Mouse (Mus musculus): ENCODE measurements around the gene Fcmr.

Gene Fcmr

DNA sequence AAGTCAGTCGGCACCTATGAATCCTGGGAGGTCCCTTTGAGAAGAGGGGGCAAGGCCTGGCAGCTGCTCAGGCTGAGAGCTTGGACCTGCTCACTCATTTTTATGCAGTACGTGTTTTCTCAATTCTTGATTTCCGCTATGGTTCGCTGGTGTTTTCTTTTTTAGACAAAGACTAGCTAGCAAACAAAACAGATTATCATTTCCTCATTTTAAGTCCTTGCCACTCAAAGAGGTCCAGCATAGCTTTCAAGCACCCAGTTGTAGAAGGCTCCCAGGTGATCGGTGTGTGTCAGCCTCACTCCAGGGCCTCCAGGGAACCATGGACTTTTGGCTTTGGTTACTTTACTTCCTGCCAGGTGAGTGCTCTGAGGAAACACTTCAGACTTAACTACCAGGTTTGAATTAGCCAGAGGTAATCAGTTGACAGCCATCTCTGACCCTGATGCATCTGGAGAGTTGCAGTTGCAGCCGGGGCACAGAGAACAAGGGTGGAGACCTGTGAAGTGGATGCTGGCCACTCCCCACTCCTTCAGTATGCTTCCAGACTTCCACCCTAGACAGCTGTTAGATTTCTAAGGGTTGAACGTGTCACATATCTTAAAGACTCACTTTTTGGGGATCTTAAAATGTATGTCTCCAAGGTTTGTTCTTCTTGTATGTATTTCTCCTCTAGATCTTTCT lies at the start of gene Fcmr:
Fcmr (plus strand) TSS at position 129 of the 681 bp plus-strand sequence.
- DNase-seq, result no peak

DNA sequence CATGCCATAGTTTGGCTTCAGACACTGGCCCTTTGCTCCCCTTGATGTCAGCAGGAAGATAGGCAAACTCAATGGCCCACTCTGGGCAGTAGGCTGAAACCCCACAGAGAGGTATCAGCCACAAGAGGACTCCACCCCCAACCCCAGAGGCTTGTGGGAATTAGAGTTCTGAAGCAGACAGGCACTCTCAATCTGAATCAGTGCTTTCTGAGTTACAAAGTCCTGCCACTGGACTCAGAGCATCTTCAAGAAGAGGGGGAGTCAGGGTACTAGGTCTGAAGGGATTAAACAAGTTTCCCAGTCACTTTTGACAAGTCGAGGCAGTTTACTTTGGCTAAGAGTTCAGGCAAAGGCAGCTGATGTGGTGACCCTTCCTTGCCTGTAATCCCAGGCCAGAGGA lies 45.7 kb upstream of the Fcmr start:
- DNase-seq, result no peak

DNA sequence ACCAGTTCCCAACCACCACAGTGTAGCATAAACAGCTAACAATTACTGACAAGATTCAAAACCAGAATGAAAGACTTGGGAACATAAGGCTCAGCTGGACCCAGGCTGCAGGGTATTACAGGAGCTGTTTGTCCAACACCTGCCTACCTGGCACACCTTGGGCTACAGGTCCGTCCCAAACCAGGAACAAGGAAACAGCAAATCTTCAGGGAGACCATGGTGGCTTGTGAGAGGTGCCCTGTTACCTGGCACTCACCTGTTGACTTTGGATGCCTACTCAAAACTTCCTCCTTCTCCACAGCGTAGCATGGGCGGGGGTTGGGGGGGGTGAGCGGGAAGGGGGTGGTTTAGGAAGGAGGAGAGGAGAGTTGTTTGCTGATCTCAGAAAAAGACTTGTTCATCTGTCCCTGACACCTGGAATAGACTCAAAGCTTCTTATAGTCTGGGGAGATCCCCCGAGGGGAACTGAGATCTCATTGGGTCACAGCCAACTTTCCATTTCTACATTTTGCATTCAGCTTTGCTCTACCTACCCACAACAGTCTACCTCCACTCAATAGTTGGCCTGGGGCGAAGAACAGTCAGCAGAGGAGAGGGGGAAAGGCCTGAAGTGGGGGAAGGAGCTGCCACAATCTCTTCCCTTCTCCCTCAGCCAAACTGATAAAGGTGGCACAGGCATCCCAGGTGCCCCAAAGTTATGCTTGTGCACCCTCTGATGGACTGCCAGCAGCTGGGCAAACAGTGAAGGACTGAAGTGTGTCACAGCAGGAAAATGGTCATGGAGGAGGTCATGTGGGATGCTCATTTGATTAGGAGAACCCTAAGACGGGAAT lies 44.9 kb upstream of the Fcmr start:
- DNase-seq, result no peak

DNA sequence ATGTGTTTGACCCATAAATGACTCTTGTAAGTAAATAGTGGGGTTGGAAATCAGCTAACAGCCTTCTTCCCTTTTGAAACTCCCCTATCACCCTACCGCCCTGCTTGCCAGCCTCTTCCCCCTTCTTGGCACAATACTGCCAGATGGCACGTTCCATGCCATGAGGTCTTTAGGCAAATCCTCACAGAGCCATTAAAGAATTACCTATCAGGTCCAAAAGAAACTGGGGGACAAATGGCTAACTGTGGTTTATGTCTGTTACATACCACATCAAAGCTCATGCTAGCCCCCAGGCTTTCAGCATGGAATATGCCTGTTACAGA lies 44.4 kb upstream of the Fcmr start:
- DNase-seq, result no peak

DNA sequence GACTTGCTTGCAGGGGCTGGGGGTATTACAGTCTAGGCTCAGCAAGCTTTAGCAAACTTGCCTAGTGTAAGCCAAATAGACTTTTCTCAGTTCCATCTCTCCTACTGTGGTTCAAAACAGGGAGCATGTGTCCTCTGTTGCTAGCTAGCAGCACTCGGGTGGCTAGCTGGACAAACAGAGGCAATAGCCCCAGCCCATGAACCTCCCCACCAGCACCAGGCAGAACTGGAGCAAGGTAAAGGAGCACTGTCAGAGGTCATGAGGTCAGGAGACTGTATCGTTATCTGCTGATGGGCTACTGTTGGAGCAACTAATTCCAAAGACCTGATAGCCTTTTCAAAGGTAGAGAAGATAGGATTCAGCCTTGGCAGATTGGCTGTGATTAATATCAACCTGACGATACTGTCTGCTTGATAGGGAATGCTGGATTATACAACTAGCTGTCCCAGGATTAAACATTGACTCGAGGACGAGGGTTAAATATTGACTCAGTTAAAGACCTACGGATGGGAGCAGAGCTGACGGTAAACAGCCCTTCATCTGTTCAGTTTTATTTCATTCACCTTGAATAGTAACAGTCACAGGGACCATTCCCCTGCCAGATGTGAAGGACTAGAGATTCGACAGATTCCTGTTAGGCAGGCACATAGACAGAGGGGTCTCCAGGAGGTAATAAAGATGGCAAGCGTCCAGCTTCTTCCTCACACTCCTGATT lies 43.4 kb upstream of the Fcmr start:
- no peak for DNase-seq

DNA sequence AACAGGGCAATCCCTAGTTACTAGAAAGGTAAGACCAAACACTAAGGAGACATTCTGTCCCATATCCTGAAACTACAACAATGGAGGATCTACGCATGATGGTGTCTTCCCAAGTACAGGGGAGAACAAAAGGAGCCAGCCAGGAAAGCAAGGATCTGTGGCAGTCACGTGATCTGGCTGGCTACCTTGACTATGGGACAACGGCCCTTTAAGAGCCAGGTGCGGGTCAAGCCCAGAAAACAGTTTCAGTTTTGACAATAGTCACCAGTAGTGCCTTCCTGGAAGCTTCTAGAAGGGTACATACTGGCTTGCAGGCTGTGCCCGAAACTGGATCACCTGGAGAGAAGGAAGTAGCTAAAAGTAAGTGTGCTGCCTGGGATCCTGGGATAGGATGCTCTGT lies 39.0 kb upstream of the Fcmr start, which contains the start of gene Pigr:
Pigr (plus strand) TSS at position 237 of the 400 bp plus-strand sequence.
- no peak for DNase-seq

DNA sequence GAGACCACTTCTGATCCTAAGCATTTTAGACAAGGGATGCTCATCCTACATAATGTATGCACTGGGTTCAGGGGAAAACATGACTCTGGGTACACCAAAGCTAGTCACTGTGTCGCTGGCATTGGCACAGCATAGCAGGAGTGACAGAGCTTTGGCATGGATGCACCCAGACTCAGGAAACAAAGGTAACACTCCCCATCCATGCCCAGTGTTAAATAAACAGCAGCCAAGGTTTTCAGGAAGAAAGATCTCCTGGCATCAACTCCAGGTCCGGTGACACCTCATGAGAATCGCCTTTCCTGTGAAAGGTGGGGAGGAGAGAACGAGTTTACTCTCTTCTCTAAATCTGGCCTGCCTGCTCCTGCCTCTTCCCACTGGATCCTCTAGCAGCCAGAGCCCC lies 36.8 kb upstream of the Fcmr start:
- DNase-seq, result no peak

DNA sequence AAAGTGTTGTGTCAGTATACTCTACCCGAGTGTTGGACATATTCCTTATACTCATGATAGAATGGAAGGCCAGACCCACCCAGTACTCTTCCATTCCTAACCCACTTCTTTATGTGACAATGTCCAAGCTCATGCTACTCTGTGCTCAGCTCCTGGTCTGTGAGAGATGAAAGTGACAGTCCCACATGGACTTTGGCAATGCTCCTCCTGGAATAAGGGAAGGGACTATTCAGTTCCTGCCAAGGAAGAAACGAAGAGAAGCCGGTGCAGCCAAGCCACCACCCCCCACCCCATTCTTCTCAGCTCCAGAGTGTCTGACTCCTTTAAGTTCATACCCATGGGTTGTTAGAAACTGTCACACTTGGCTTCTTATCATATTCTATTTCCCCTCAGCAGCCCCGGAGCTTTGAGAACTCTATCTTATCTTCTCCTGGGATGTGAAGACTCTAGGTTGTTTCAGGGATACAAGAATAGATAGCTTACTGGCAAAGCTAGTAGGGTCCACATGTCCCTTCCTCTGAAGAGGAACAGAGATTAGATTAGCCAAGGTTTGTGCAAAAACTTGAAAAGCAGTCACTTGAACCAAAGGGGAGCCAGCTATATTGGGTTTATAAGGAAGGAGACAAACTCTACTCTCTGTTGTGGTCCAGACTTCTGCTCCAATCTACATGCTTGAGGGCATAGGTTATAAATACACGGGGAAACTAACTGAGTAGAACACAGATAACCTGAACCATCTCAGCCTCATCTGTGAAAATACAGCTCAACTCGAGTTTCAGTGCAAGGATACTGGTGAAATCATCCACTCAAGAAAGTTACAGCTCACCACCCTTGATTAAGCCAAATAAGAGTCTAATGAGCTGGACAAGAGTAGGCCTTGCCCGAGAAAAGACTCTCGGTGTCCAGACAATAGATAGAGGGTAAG lies 35.3 kb upstream of the Fcmr start:
- DNase-seq, result no peak

DNA sequence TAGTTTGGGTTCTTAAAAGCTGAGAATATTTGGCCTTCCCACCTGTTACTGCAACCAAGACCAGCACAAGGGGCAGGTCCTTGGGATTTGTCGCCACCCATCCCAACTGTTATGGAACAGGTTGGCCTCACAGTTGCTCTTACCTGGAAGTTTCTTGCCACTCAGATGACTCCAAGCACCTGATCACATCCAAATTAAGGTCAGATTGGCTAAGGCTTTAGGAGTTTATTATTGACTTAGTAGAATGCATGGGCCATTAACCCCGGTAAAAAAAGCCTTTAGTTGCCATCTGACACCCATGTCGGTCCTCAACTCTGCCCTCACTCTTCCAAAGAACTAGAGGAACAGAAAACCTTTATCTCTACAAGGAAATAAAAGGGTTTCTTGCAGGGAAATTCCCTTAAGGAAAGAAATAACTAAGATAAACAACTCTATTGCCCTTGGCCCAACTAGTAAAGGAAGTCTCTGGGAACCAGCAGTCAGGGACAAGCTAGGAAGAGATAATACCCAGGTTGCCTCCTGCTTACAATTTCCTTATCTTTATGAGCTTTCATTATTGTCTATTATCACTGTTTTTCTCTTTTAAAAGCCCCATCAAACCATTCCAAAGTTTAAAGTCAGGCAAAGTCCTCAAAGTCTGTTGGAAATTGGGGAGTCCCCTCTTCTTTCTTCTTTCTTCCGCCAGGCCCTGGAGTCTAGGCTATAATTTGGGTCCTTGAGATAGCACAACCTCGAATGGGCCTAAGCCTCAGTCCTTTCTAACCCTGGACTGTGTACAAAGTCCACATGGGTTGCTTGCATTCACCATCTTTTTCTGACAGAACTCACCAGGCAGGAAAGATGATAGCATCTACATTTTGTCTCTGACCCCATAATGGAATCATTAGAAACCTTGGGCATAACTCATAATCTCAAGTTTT lies 33.0 kb upstream of the Fcmr start:
- DNase-seq, result no peak

DNA sequence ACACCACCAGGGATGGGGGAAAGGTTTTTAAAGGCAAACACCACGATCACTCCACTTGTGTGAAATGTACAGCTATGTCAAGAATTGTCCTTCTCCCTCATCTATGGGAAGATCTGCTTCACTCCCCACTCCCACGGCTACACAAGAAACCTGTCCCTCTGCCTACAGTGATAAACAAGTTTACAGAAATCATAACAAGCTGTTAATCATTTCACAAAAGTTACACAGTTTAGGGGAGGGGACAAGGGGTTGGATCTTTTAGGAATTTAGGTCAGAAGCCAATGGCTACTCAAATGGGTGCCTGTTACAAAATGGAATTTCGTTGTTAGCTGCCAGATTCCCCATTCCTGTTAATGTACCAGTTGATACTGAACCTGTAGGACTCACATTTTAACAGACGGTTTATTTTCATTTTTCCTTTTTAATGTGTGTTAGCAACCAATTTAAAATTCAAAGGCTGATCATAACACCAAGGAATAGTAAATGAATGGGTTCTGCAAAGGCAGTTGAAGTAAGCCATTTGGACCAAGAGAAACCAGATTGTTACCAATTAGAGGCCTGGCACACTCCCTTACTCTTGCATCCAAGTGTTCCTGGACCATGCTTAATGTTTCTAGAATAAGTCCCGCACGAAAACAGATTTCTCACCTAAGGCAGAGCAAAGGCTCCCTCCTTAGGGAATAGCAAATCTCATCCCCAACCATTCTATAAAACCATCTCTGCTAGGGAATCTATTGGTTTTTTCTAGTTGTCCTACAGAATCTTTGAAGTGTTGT lies 30.1 kb upstream of the Fcmr start:
- no peak for DNase-seq

DNA sequence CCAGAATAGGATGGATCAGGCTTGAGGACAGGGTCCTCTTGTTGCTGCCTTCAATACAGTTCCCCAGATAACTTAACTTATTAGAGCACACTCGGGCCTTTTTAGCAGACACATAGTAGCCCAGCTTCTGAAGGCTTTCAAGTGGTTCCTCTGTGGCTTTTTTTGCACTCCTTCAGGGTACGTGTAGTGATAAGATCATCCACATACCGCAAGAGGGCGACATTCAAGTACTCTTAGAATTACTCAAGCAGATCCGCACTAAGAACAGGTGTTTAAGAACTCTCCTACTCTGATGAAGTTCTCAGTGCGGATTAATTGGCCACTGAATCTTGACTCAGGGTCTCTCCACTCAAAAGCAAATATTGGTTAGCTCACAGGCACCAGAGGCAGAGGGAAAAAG lies 27.2 kb upstream of the Fcmr start:
- no peak for DNase-seq

DNA sequence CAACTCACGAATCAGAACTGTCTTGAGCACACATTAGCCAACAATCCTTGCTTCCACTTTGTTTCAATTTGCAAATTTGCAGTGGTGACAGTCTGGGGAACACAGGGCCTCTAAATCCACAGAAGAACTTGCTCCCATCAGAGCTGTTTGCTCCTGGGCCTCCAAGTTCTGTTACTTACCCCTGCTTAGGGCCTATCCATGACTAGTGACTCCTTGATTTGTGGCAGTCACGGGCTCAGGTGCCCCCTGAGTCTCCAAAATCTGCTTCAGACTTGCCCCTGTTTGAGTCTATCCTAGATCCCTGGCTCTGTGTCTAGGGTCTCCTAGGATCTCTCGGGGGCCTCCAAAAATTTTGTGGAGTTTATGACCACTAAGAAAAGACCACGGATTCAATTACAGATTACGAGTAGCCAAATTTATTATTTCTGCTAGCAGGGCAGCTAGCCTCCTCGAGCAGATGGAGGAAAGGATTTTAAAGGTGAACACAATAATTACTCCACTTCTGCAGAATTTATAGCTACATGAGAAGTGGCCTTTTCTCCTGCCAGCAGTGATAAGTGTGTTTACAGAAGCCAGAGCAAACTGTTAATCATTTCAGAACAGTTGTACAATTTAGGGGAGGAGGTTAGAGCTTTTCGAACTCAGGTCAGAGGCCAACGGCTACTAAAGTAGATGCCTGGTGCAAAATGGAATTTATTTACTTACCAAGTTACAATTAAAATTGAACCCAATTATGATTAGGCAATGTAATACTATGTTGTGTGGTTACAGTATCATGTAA lies 24.7 kb upstream of the Fcmr start:
- DNase-seq, result no peak

DNA sequence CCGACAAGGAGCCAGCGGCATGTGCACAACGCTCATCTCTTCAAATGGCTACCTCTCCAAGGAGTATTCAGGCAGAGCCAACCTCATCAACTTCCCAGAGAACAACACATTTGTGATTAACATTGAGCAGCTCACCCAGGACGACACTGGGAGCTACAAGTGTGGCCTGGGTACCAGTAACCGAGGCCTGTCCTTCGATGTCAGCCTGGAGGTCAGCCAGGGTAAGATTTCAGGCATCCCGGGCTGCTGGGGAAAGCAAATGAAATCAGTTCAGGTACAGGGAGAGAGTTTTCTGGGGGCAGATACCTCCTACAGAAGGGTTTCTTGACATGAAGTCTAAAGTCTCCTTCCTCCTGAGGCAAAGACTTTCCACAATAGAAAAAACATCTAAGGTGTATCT lies 23.8 kb upstream of the Fcmr start:
- no peak for DNase-seq

DNA sequence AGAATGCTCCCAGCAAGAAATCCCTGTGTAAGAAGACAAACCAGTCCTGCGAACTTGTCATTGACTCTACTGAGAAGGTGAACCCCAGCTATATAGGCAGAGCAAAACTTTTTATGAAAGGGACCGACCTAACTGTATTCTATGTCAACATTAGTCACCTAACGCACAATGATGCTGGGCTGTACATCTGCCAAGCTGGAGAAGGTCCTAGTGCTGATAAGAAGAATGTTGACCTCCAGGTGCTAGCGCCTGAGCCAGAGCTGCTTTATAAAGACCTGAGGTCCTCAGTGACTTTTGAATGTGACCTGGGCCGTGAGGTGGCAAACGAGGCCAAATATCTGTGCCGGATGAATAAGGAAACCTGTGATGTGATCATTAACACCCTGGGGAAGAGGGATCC lies 21.0 kb upstream of the Fcmr start:
- no peak for DNase-seq

DNA sequence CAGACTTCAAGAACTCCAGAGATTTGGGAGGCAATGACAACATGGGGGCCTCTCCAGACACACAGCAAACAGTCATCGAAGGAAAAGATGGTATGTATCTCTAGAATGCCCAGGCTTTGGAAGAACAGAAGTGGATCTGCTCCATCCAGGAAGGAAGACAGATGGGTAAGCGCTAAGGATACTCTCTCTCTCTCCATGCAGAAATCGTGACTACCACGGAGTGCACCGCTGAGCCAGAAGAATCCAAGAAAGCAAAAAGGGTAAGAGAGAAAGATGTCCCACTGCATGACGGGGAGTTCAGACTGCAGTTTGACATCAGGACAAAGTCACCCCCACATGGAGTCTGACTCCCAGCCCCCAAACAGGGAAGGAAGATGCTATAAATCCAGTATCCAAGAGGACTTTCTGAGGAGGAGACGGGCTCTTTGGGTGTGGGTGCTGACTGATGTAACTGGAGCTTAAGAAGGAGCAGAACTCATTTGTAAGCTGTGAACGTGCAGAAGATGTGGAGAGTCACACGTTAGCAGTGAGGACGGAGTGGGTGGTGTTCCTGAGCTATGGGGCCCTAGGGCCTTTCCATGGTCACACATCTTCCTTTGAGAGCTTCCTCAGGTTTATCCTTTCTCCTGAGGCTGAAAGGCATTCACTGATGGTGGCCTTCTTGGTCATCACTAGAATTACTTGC lies 15.8 kb upstream of the Fcmr start:
- no peak for DNase-seq

DNA sequence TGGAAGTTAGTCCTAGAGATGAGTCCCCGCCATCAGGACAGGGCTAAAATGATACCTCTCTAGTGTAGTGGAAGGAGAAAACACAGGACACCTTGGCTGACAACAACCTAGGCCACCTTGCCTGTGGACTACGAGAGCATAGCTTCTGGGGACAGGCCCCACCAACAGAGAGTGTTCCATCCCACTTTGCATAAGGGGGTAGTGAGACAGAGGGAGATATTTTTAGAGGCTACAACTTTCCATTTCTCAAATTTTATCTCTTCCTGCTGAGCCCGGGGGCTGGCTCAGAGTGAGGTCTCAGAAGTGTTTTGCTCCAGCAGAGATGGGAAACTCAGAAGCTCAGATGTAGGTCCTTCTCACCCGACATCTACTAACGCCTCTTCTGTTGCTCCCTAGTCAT lies 15.1 kb upstream of the Fcmr start:
- no peak for DNase-seq

DNA sequence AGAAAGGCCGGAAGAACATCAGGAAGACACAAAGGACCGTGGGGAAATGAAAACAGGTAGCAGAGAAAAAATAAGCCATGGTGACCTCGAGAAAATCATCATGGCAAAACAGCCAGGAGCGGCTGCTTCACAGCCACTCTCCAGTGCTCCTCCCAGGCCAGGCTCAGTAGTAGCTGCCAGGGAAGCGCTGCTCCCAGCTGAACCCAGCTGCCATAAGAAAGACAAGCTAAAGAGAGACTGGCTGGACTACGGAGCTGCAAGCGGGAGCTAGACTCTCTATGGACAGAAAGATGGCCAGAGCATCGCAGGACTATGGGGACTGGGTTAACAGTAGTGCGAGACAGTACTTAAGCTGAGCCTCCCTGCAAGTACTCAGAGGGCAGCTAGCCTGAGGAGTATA lies 10.7 kb upstream of the Fcmr start:
- DNase-seq, result no peak

DNA sequence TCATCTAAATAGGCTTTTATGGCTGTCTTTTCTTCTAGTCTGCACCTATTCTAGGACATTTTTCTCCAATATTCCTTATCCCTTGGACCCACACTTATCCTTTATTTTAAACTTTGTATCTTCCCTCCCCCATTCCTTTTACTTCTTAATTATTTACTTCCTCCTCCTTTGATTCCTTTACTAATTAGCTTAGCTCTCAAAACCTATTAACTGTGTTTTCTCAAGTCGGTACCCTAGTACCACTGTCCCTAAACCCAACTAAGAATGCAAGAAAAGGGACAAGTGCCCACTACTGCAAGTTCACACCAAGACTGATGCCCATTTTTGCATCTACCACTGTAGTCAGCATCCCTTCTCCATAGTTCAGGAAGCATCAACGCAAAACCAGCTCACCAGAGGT lies 9.7 kb upstream of the Fcmr start:
- no peak for DNase-seq

DNA sequence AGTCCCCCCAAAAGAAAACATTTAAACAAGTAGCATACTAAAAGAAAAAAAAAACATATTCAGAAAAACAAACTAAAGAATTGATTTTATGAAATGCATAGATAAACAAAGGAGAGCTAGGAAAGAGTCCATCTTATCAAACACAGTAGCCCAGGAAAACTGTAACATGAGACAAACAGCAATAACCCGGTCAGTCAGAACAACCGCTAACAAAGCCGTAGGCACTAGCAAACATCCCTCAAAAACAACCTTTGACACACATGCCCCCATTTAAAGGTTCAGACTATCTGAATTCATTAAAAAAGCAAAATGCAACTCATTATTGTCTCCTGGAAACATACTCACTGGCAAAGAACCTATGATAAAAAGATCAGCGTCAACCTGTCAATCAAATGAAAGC lies 8.0 kb upstream of the Fcmr start:
- DNase-seq, result no peak

DNA sequence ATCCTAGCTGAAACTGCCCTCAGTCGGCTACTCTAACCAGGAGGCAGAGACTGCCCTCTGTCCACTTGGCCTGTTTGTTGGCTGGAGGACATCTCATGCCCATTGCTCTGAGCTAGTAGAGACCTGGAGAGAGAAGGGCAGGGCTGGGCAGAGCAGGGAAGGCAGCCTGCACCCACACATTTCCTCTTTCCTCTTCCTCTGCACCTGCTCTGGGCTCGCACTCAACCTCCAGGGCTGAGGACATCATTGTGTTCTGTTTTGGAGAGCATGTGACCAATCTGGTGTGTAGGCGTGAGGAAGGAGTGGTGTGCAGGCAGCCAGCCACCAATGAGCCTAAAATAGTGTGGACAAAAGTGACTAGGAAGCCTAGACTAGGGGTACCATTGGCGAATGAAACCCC lies 1.2 kb upstream of the Fcmr start:
- no peak for DNase-seq
